Mouse (Mus musculus): ENCODE data around the gene Neil1. TPM values are rescaled to one million over a fixed set of nuclear protein-coding genes. Genes with fewer than 3 reads are reported as not detected.

Neil1 gene
- polyA plus RNA-seq, 1 experiment from 2014 or later, result 9.3 TPM

DNA sequence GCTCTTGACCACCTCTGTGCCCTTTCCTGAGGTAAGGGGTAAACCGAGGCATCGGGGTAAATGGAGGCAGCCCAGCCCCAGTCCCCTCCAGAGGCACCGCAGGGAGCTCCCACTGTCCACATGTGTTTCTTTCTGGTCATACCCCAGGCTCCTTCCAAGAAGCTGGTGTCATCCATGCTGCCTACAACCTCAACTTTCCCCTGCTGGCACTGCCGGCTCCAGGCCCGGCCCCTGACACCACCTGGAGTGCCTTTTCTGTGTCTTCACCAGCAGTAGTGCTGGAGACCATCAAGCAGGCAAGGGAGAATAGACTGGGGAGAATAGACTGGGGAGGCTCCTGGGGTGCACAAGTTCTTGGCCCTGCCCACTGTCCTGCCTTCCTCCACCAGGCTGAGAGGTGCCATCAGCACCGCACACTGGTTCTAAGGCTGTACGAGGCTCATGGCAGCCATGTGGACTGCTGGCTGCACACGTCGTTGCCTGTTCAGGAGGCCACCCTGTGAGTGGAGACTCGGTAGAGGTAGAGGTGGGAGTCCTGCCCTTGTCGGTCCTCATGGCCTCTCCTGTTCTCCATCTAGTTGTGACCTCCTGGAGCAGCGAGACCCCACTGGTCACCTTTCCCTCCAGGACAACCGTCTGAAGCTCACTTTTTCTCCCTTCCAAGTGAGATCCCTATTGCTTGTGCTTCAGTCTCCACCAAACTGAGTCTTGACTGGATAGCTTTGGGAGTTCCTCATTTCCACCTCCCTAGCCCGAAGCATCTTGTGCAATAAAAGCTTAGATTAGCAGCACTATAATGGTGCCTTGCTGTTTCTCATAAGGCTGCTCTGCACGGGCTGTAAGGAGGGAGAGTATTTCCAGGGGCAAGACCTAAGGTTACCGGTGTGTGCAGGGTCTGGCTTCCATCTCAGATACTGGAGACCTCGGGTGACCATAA lies 6.4 kb downstream of the Neil1 start:
- no peaks in the 10 kb centered on the region for H3K9me3 ChIP-seq (ENCODE audit: low read length)
- H3K4me2 ChIP-seq (replicated peaks; ENCODE audit: low read depth, low read length), result no peak overlapping the region
- no peaks in the 10 kb centered on the region for H3K27me3 ChIP-seq (ENCODE audit: insufficient read depth, low read length)
- H3K27ac ChIP-seq (ENCODE audit: low read length), result no peak overlapping the region
- H3K4me3 ChIP-seq (ENCODE audit: low read length), result no peak overlapping the region
- no peak overlapping the region for H3K9ac ChIP-seq (replicated peaks; ENCODE audit: low read length)
- H3K4me1 ChIP-seq (ENCODE audit: insufficient read depth, low read length), result peaks cover 3% of the 10 kb centered on the region; the same call in 1 of the 2 replicates
- peaks cover 53% of the 10 kb centered on the region for H3K36me3 ChIP-seq (ENCODE audit: insufficient read depth, low read length)
- 91% methylated on average over 17 of the region's 17 CpGs for WGBS
- no peak for ATAC-seq (ENCODE audit: low FRiP score, low TSS enrichment)

DNA sequence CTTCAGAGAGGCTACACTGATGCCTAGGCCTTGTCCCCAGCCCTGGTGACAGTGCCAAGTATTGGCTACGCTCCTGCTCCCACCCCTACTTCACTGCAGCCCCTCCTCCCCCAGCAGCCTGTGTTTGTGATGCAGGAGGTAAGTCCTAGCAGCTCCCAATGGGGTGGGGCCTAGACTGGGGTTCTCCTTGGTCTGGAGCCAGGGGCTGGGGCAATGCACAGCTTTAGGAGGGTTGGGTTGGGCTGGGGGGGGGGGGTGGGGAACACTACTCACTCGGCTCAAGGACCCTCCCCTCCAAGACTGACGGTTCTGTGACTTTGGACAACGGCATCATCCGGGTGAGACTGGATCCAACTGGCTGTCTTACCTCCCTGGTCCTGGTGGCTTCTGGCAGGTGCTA lies 8.5 kb downstream of the Neil1 start:
- Histone ChIP-seq H3K9ac (replicated peaks; ENCODE audit: low read length) (no peak overlapping the region), H3K4me3 (ENCODE audit: low read length) (no peak overlapping the region), H3K27me3 (ENCODE audit: insufficient read depth, low read length) (no peaks in the 10 kb centered on the region), H3K27ac (ENCODE audit: low read length) (no peak overlapping the region), H3K9me3 (ENCODE audit: low read length) (no peaks in the 10 kb centered on the region), H3K4me2 (replicated peaks; ENCODE audit: low read depth, low read length) (no peak overlapping the region), H3K4me1 (ENCODE audit: insufficient read depth, low read length) (no peaks in the 10 kb centered on the region), H3K36me3 (ENCODE audit: insufficient read depth, low read length) (peaks cover 66% of the 10 kb centered on the region)
- no peak for ATAC-seq (ENCODE audit: low FRiP score, low TSS enrichment)
- 91% methylated on average over 5 of the region's 5 CpGs for WGBS

- Histone ChIP-seq H3K9me3 (ENCODE audit: low read length) (no peaks in the 10 kb centered on the region), H3K4me2 (replicated peaks; ENCODE audit: low read depth, low read length) (no peak overlapping the region), H3K9ac (replicated peaks; ENCODE audit: low read length) (no peak overlapping the region), H3K27ac (ENCODE audit: low read length) (no peak overlapping the region), H3K27me3 (ENCODE audit: insufficient read depth, low read length) (no peaks in the 10 kb centered on the region), H3K4me1 (ENCODE audit: insufficient read depth, low read length) (no peaks in the 10 kb centered on the region), H3K4me3 (ENCODE audit: low read length) (no peak overlapping the region), H3K36me3 (ENCODE audit: insufficient read depth, low read length) (peaks cover 66% of the 10 kb centered on the region)
- WGBS, result 94% methylated on average over 9 of the region's 9 CpGs
- no peak for ATAC-seq (ENCODE audit: low FRiP score, low TSS enrichment)
These were observed 9.0 kb downstream of the Neil1 start for GRCm38 (mm10) chr9:57139110-57139509.

DNA sequence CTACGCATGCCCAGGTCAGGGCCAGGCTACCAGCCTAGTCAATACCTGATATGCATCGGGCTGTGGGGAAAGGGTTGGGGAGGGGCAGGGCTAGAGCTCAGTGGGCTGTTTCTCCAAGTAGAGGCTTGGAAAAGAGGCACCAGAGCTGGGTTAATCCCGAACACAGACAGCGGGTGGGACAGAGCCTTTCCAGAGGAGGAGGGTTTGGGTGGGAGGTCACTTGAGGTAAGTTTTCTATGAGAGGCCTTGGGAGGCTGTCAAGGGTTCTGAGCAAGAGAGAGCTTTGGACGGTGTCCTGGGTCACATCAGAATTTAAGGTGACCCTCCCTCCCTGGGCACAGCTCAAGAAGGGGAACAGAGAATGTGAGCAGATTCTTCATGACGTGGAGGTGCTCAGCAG lies 9.6 kb downstream of the Neil1 start:
- Histone ChIP-seq H3K36me3 (ENCODE audit: insufficient read depth, low read length) (peaks cover 64% of the 10 kb centered on the region), H3K9me3 (ENCODE audit: low read length) (no peaks in the 10 kb centered on the region), H3K27ac (ENCODE audit: low read length) (no peak overlapping the region), H3K4me1 (ENCODE audit: insufficient read depth, low read length) (no peaks in the 10 kb centered on the region), H3K4me3 (ENCODE audit: low read length) (no peak overlapping the region), H3K4me2 (replicated peaks; ENCODE audit: low read depth, low read length) (no peak overlapping the region), H3K27me3 (ENCODE audit: insufficient read depth, low read length) (no peaks in the 10 kb centered on the region), H3K9ac (replicated peaks; ENCODE audit: low read length) (no peak overlapping the region)
- no peak for ATAC-seq (ENCODE audit: low FRiP score, low TSS enrichment)
- WGBS, result 90% methylated on average over 6 of the region's 6 CpGs

- Histone ChIP-seq H3K9me3 (ENCODE audit: low read length) (no peaks in the 10 kb centered on the region), H3K4me3 (ENCODE audit: low read length) (no peak overlapping the region), H3K9ac (replicated peaks; ENCODE audit: low read length) (no peak overlapping the region), H3K27ac (ENCODE audit: low read length) (no peak overlapping the region), H3K4me2 (replicated peaks; ENCODE audit: low read depth, low read length) (no peak overlapping the region), H3K36me3 (ENCODE audit: insufficient read depth, low read length) (peaks cover 60% of the 10 kb centered on the region), H3K4me1 (ENCODE audit: insufficient read depth, low read length) (no peaks in the 10 kb centered on the region), H3K27me3 (ENCODE audit: insufficient read depth, low read length) (no peaks in the 10 kb centered on the region)
- WGBS, result 88% methylated on average over 9 of the region's 9 CpGs
- ATAC-seq (ENCODE audit: low FRiP score, low TSS enrichment), result no peak
These were observed 10.3 kb downstream of the Neil1 start for GRCm38 (mm10) chr9:57137777-57138176.

DNA sequence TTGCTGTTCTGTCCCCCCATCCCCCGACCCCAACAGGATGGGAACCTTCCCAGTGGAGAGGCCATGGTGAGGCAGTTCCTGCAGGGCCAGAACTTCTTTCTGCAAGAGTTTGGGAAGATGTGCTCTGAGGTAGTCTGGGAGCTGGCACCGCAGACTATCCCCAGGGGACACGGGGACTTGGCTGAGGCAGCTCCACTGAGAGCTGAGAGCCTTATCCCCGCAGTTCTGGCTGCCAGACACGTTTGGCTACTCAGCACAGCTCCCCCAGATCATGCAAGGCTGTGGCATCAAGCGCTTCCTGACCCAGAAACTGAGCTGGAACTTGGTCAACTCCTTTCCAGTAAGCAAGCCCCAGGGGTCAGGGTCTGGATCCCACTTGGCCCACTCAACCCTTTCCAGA lies 10.9 kb downstream of the Neil1 start:
- H3K27me3 ChIP-seq (ENCODE audit: insufficient read depth, low read length), result no peaks in the 10 kb centered on the region
- no peak overlapping the region for H3K9ac ChIP-seq (replicated peaks; ENCODE audit: low read length)
- peaks cover 57% of the 10 kb centered on the region for H3K36me3 ChIP-seq (ENCODE audit: insufficient read depth, low read length)
- no peak overlapping the region for H3K4me3 ChIP-seq (ENCODE audit: low read length)
- no peak overlapping the region for H3K4me2 ChIP-seq (replicated peaks; ENCODE audit: low read depth, low read length)
- no peaks in the 10 kb centered on the region for H3K9me3 ChIP-seq (ENCODE audit: low read length)
- H3K4me1 ChIP-seq (ENCODE audit: insufficient read depth, low read length), result no peaks in the 10 kb centered on the region
- WGBS, result 88% methylated on average over 6 of the region's 6 CpGs
- H3K27ac ChIP-seq (ENCODE audit: low read length), result no peak overlapping the region
- ATAC-seq (ENCODE audit: low FRiP score, low TSS enrichment), result no peak

- peak within 1 kb of the TSS; percentile 74 for H3K4me2 ChIP-seq (replicated peaks; ENCODE audit: low read depth, low read length)
- peaks cover 28% of the 10 kb centered on the region for H3K36me3 ChIP-seq (ENCODE audit: insufficient read depth, low read length)
- no peaks in the 10 kb centered on the region for H3K9me3 ChIP-seq (ENCODE audit: low read length)
- H3K4me3 ChIP-seq (ENCODE audit: low read length), result peak within 1 kb of the TSS; percentile 78
- H3K4me1 ChIP-seq (ENCODE audit: insufficient read depth, low read length), result peaks cover 12% of the 10 kb centered on the region
- ATAC-seq (ENCODE audit: low FRiP score, low TSS enrichment), result peak; percentile 94
- no peaks in the 10 kb centered on the region for H3K27me3 ChIP-seq (ENCODE audit: insufficient read depth, low read length)
- H3K9ac ChIP-seq (replicated peaks; ENCODE audit: low read length), result peak within 1 kb of the TSS; percentile 84
- WGBS, result under 1% methylated on average over 53 of the region's 58 CpGs
- peak within 1 kb of the TSS; percentile 96 for H3K27ac ChIP-seq (ENCODE audit: low read length)
These were observed 17.3 kb downstream of the Neil1 start, which contains the start of gene Man2c1 for GRCm38 (mm10) chr9:57130577-57131433. TSS of gene Man2c1 (plus strand) at chr9:57130690.

DNA sequence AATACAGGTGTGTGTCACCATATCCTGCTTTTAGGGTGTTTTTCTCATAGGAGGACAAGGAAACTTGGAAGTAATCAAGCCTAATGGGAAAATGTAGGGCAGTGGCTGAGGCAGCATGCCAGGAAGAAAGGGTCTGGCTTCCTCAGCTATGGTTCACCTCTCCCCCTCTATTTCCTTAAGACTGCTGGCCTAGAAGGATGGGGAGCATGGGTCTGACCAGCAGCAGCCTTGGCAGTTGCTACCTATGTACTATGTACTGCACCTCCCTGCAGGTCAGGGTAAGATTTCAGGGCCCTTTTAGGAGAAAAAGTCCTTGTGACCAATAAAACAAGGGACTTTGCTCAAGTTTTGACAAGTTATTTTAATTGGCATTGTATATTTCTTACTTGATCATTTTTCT lies 18.5 kb downstream of the Neil1 start:
- Histone ChIP-seq H3K9me3 (ENCODE audit: low read length) (no peaks in the 10 kb centered on the region), H3K9ac (replicated peaks; ENCODE audit: low read length) (no peak overlapping the region; the same call in 1 of the 2 replicates), H3K36me3 (ENCODE audit: insufficient read depth, low read length) (peaks cover 30% of the 10 kb centered on the region), H3K4me2 (replicated peaks; ENCODE audit: low read depth, low read length) (peak overlapping the region; percentile 74), H3K4me3 (ENCODE audit: low read length) (peak overlapping the region; percentile 78; the same call in 1 of the 2 replicates), H3K27me3 (ENCODE audit: insufficient read depth, low read length) (no peaks in the 10 kb centered on the region), H3K27ac (ENCODE audit: low read length) (no peak overlapping the region), H3K4me1 (ENCODE audit: insufficient read depth, low read length) (peaks cover 12% of the 10 kb centered on the region)
- ATAC-seq (ENCODE audit: low FRiP score, low TSS enrichment), result no peak

GRCm38 (mm10) chr9:57117261-57117755 lies 30.8 kb downstream of the Neil1 start:
- H3K4me3 ChIP-seq (ENCODE audit: low read length), result no peak overlapping the region
- H3K4me1 ChIP-seq (ENCODE audit: insufficient read depth, low read length), result no peaks in the 10 kb centered on the region
- WGBS, result 91% methylated on average over 13 of the region's 13 CpGs
- H3K27me3 ChIP-seq (ENCODE audit: insufficient read depth, low read length), result no peaks in the 10 kb centered on the region
- H3K4me2 ChIP-seq (replicated peaks; ENCODE audit: low read depth, low read length), result no peak overlapping the region
- H3K27ac ChIP-seq (ENCODE audit: low read length), result no peak overlapping the region
- no peak for ATAC-seq (ENCODE audit: low FRiP score, low TSS enrichment)
- H3K36me3 ChIP-seq (ENCODE audit: insufficient read depth, low read length), result peaks cover 64% of the 10 kb centered on the region
- no peaks in the 10 kb centered on the region for H3K9me3 ChIP-seq (ENCODE audit: low read length)
- H3K9ac ChIP-seq (replicated peaks; ENCODE audit: low read length), result no peak overlapping the region
